Mouse (Mus musculus) yolk sac, embryonic 10.5 days (tissue): ENCODE results near the gene Gpc5.
A peak's percentile ranks its signal among the peaks of the same experiment; 100 is the strongest.
"Not testable (repeated sequence)": the region's sequence is repeated elsewhere in the genome, so short reads cannot be mapped to it uniquely, and the experiment has no call there.

ENCODE experiments used
- DNase-seq: peaks from one replicate; pipeline ENCODE4 v3.0.0-alpha.2; 2017; ENCODE audit warnings: low spot score

The Gpc5 gene

GRCm38 (mm10) chr14:115092081-115092480 is at the start of gene Gpc5:
Gpc5 (plus strand) TSS chr14:115092215.
- DNase-seq, result peak; percentile 84

- DNase-seq, result no peak
Measured at GRCm38 (mm10) chr14:115042660-115043059, 49.4 kb upstream of the Gpc5 start.

- no peak for DNase-seq
Measured at GRCm38 (mm10) chr14:115044016-115044415, 48.0 kb upstream of the Gpc5 start.

- no peak for DNase-seq
Measured at GRCm38 (mm10) chr14:115045712-115046111, 46.3 kb upstream of the Gpc5 start.

- no peak for DNase-seq
Measured at GRCm38 (mm10) chr14:115047316-115047715, 44.7 kb upstream of the Gpc5 start.

- DNase-seq, result no peak
Measured at GRCm38 (mm10) chr14:115047990-115048862, 43.8 kb upstream of the Gpc5 start.

- no peak for DNase-seq
Measured at GRCm38 (mm10) chr14:115048863-115049566, 43.0 kb upstream of the Gpc5 start.

- no peak for DNase-seq
Measured at GRCm38 (mm10) chr14:115049831-115050230, 42.2 kb upstream of the Gpc5 start.

GRCm38 (mm10) chr14:115051106-115051760 is 40.8 kb upstream of the Gpc5 start:
- DNase-seq, result no peak

GRCm38 (mm10) chr14:115052371-115052770 is 39.6 kb upstream of the Gpc5 start:
- no peak for DNase-seq

- DNase-seq, result no peak
Measured at GRCm38 (mm10) chr14:115054252-115054651, 37.8 kb upstream of the Gpc5 start.

GRCm38 (mm10) chr14:115057524-115057923 is 34.5 kb upstream of the Gpc5 start:
- no peak for DNase-seq

- not testable (repeated sequence) for DNase-seq
Measured at GRCm38 (mm10) chr14:115066164-115066563, 25.9 kb upstream of the Gpc5 start.

GRCm38 (mm10) chr14:115070534-115070933 is 21.5 kb upstream of the Gpc5 start:
- DNase-seq, result no peak

GRCm38 (mm10) chr14:115077340-115077739 is 14.7 kb upstream of the Gpc5 start:
- DNase-seq, result no peak

GRCm38 (mm10) chr14:115078064-115078463 is 14.0 kb upstream of the Gpc5 start:
- no peak for DNase-seq

- no peak for DNase-seq
Measured at GRCm38 (mm10) chr14:115081728-115082502, 10.1 kb upstream of the Gpc5 start.

GRCm38 (mm10) chr14:115090516-115090915 is 1.5 kb upstream of the Gpc5 start:
- DNase-seq, result no peak

- DNase-seq, result peak; percentile 16
Measured at GRCm38 (mm10) chr14:115092510-115092909, 495 bp downstream of the Gpc5 start.

- no peak for DNase-seq
Measured at GRCm38 (mm10) chr14:115092952-115093351, 937 bp downstream of the Gpc5 start.

- no peak for DNase-seq
Measured at GRCm38 (mm10) chr14:115100617-115101299, 8.7 kb downstream of the Gpc5 start.
